Comparison of ENCODE assay signal across 10 mouse cellular contexts in genomic region chr14:120507516-120507915, GRCm38 (mm10). TPM values are rescaled to one million over a fixed set of nuclear protein-coding genes. Genes with fewer than 3 reads are reported as not detected.
A peak's percentile ranks its signal among the peaks of the same experiment; 100 is the strongest.
DNase-seq lines count a peak whose midpoint lies in the region; ATAC-seq lines count a peak whose summit lies in the region.
"Had no signal": no experiment of that assay in that cellular context is flagged by ENCODE, and none has a peak within 500 bp of the region (broad histone marks: within the 10 kb centered on the region; RNA-seq: fewer than 3 reads in every experiment).

No protein-coding gene starts in this region.

- H3K9me3 ChIP-seq in embryonic facial prominence, embryonic 14.5 days (ENCODE audit: control insufficient read depth, low read length): no peaks in the 10 kb centered on the region
- no peaks in the 10 kb centered on the region for H3K9me3 ChIP-seq in midbrain, embryonic 15.5 days
- H3K9me3 ChIP-seq: G1E had no signal

- no peak overlapping the region for H3K27ac ChIP-seq in embryonic facial prominence, embryonic 14.5 days (replicated peaks; ENCODE audit: low read depth, low read length)
- no peak overlapping the region for H3K27ac ChIP-seq in midbrain, embryonic 15.5 days

- ATAC-seq in embryonic facial prominence, embryonic 14.5 days (ENCODE audit: low read depth): peak; percentile 68; the same call in 1 of the 2 replicates
- peak; percentile 75 for ATAC-seq in midbrain, embryonic 15.5 days (replicated peaks)
- ATAC-seq in monocyte, adult 5-6 weeks (replicated peaks; ENCODE audit: insufficient number of reproducible peaks, low FRiP score, low TSS enrichment, poor library complexity, severe bottlenecking): no peak

- 46% methylated on average over 12 of the region's 12 CpGs for WGBS in embryonic facial prominence, embryonic 14.5 days
- 31% methylated on average over 12 of the region's 12 CpGs for WGBS in midbrain, embryonic 15.5 days

- no peaks in the 10 kb centered on the region for H3K4me1 ChIP-seq in embryonic facial prominence, embryonic 14.5 days (ENCODE audit: control insufficient read depth, insufficient read depth, low read length)
- H3K4me1 ChIP-seq in midbrain, embryonic 15.5 days: peaks cover 5% of the 10 kb centered on the region

- H3K36me3 ChIP-seq in embryonic facial prominence, embryonic 14.5 days (ENCODE audit: control insufficient read depth, insufficient read depth, low read length): peaks cover 23% of the 10 kb centered on the region
- 0 out of 2 replicates have a peak, but pooled peaks cover 5% of the 10 kb centered on the region for H3K36me3 ChIP-seq in midbrain, embryonic 15.5 days (replicated peaks)

- H3K4me2 ChIP-seq in embryonic facial prominence, embryonic 14.5 days (ENCODE audit: low read depth, low read length): no peak overlapping the region
- H3K4me2 ChIP-seq in midbrain, embryonic 15.5 days: no peak overlapping the region

- H3K4me3 ChIP-seq in embryonic facial prominence, embryonic 14.5 days (ENCODE audit: low read depth, low read length): no peak overlapping the region
- no peak overlapping the region for H3K4me3 ChIP-seq in midbrain, embryonic 15.5 days

- intact Hi-C loops in left cerebral cortex, postnatal 4 days (cut with DNase I): no loop called here
- intact Hi-C loops in left cerebral cortex, postnatal 36 days (cut with DNase I): no loop called here
- intact Hi-C loops in heart, postnatal 14 days (cut with DNase I): loop anchor here (5.0 kb wide), 1 partner anchor 35 kb away; no protein-coding TSS in a partner anchor
- intact Hi-C loops in gastrocnemius, postnatal 14 days (cut with DNase I; ENCODE audit: low total_unique reads): no loop called here

- H3K9ac ChIP-seq in embryonic facial prominence, embryonic 14.5 days (ENCODE audit: low read depth, low read length): no peak overlapping the region
- H3K9ac ChIP-seq in midbrain, embryonic 15.5 days: no peak overlapping the region

- peak; percentile 44 for DNase-seq in left cerebral cortex, postnatal 4 days
- DNase-seq in left cerebral cortex, postnatal 36 days (ENCODE audit: low spot score in 2 of 2): no peak
- DNase-seq in embryonic facial prominence, embryonic 14.5 days (ENCODE audit: low spot score): peak; percentile 76
- DNase-seq in heart, postnatal 14 days: peak; percentile 47 to 51
- no peak for DNase-seq in c-Kit-positive CD71-positive TER-119-positive erythroid progenitor cells, embryonic 14.5 days (ENCODE audit: low spot score)
- DNase-seq in gastrocnemius, postnatal 14 days: no peak
- DNase-seq: cerebellum, adult 11 months had no signal

- no peaks in the 10 kb centered on the region for H3K27me3 ChIP-seq in embryonic facial prominence, embryonic 14.5 days (replicated peaks; ENCODE audit: control insufficient read depth, insufficient read depth, low read length)
- no peaks in the 10 kb centered on the region for H3K27me3 ChIP-seq in midbrain, embryonic 15.5 days (replicated peaks)

RNA-seq across cellular contexts. Expression of gene Rap2a, which starts 29.3 kb away (rescaled TPM):
- total RNA-seq in left cerebral cortex, postnatal 4 days (2021): 10 to 100 TPM; 91.3 to 97.7 TPM
- 10 to 100 TPM; 91.3 to 93.9 TPM for total RNA-seq in left cerebral cortex, postnatal 36 days (2021)
- polyA plus RNA-seq in embryonic facial prominence, embryonic 14.5 days (2014; fragmentation: Nextera tagmentation; extraction: Ambion mirVana): 17.6 and 19.9 TPM in 2 replicates
- 10 to 100 TPM; 16.5 to 16.8 TPM for total RNA-seq in heart, postnatal 14 days (2021)
- polyA plus RNA-seq in midbrain, embryonic 15.5 days (2015; fragmentation: Nextera tagmentation; extraction: Ambion mirVana): 24.1 and 26.7 TPM in 2 replicates
- 28.7 to 43.3 TPM (median 38.8 TPM) in 3 replicates for total RNA-seq in monocyte, adult 5-6 weeks (2017)
- total RNA-seq in gastrocnemius, postnatal 14 days (2021): 10 to 100 TPM in 1 of 2 experiments, 1 to 10 TPM in 1; 7.6 to 10.2 TPM

Comparison
In these comparisons a context has a peak if more than half of its experiments do, and no peak if none do; other contexts are left out.
1. DNase-seq: peak in left cerebral cortex, postnatal 4 days (single experiment), embryonic facial prominence, embryonic 14.5 days (single experiment) and heart, postnatal 14 days (2 of 2); none in left cerebral cortex, postnatal 36 days (0 of 2), c-Kit-positive CD71-positive TER-119-positive erythroid progenitor cells, embryonic 14.5 days (single experiment) and gastrocnemius, postnatal 14 days (single experiment).